Mouse (Mus musculus) G1E (cell line): Measurements from ENCODE around the gene Prl3d3. TPM values are rescaled to one million over a fixed set of nuclear protein-coding genes. Genes with fewer than 3 reads are reported as not detected.
"Not testable (repeated sequence)": the region's sequence is repeated elsewhere in the genome, so short reads cannot be mapped to it uniquely, and the experiment has no call there.

Experiments used
- ATAC-seq: 2 replicates; pipeline ENCODE4 v1.8.0; 2016; ENCODE audit warnings: mild to moderate bottlenecking; ENCODE audit not compliant: insufficient number of reproducible peaks, poor library complexity, low FRiP score, severe bottlenecking; ENCODE audit errors: extremely low read depth
- DNase-seq: peaks from one replicate; pipeline ENCODE4 v3.0.0; 2012; ENCODE audit warnings: low spot score
- H3K27me3 ChIP-seq: 2 replicates; pipeline ENCODE4 v1.6.1; 2012; ENCODE audit warnings: mild to moderate bottlenecking, low read length, inconsistent platforms; ENCODE audit not compliant: insufficient read depth
- H3K36me3 ChIP-seq: replicated peaks from 2 replicates; pipeline ENCODE3; 2012; ENCODE audit warnings: mild to moderate bottlenecking, inconsistent platforms
- H3K4me1 ChIP-seq: 2 replicates; pipeline ENCODE4 v1.6.1; 2012; ENCODE audit warnings: low read depth, low read length, inconsistent platforms, mixed read lengths; ENCODE audit not compliant: insufficient read depth
- H3K4me3 ChIP-seq: 2 replicates; pipeline ENCODE4 v1.5.1; 2012; ENCODE audit warnings: low read depth, mild to moderate bottlenecking, inconsistent platforms, low read length, moderate library complexity, mixed read lengths
- H3K9me3 ChIP-seq: replicated peaks from 2 replicates; pipeline ENCODE4 v1.6.1; 2012; ENCODE audit warnings: inconsistent platforms
- CTCF ChIP-seq: IDR thresholded peaks from 2 replicates; pipeline ENCODE4 v1.5.1; 2012; ENCODE audit warnings: low read depth, low read length, inconsistent platforms, mixed read lengths
- GATA1 ChIP-seq: IDR thresholded peaks from 2 replicates; pipeline ENCODE4 v1.6.1; 2012; ENCODE audit warnings: borderline replicate concordance, low read length, inconsistent platforms, mixed read lengths
- GATA2 ChIP-seq: IDR thresholded peaks from 2 replicates; pipeline ENCODE4 v1.6.1; 2012; ENCODE audit warnings: low read depth, low read length, inconsistent platforms, borderline replicate concordance
- POLR2AphosphoS5 ChIP-seq: IDR thresholded peaks from 2 replicates; pipeline ENCODE4 v1.6.1; 2012; ENCODE audit warnings: low read depth, low read length, inconsistent platforms; ENCODE audit not compliant: insufficient replicate concordance
- TAL1 ChIP-seq: conservative IDR thresholded peaks from 2 replicates; pipeline ENCODE4 v1.6.1; 2012; ENCODE audit warnings: low read depth, low read length, inconsistent platforms, mixed read lengths
- polyA plus RNA-seq: library from polyadenylated mRNA; stranded (reverse); fragments of >175 nt; gene quantifications from 2 replicates; pipeline ENCODE4 v1.2.3, GENCODE M21; 2012
- total RNA-seq, 2 experiments: library from RNA; stranded (forward) in 1 of 2; stranded (reverse) in 1 of 2; fragments of 200-1000 nt in 1 of 2; fragments of >200 nt in 1 of 2; fragmentation: Nextera tagmentation in 1 of 2; gene quantifications; 2 replicates each; pipeline ENCODE4 v1.2.3; 2014 to 2017

Gene Prl3d3
- total RNA-seq (2014; fragmentation: Nextera tagmentation) = not detected in 2 replicates
- not detected in 2 replicates for total RNA-seq (2017)
- not detected in 2 replicates for polyA plus RNA-seq

DNA sequence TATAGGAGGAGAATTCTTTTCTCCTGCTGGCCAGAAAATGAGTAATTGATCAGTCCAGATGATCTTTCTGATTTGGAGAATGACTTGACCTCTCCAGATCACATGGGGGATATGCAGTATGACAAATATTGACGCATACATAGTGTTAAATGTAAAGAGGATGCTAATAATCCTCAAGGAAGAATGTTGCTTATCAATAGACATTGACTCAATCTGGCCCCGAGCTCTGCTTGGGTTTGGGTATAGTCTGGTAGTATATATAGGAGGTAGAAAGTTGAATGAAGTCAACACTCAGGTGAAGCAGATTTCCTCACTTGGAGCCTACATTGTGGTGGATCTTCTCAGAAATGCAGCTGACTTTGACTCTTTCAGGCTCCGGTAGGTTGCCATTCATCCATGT, at the start of gene Prl3d3:
Gene Prl3d3, plus strand, starts transcription at position 301 of the 400 bp plus-strand sequence.
- H3K27me3 ChIP-seq, H3K36me3 ChIP-seq, H3K4me3 ChIP-seq, ATAC-seq, H3K9me3 ChIP-seq, DNase-seq, H3K4me1 ChIP-seq: not testable (repeated sequence)

DNA sequence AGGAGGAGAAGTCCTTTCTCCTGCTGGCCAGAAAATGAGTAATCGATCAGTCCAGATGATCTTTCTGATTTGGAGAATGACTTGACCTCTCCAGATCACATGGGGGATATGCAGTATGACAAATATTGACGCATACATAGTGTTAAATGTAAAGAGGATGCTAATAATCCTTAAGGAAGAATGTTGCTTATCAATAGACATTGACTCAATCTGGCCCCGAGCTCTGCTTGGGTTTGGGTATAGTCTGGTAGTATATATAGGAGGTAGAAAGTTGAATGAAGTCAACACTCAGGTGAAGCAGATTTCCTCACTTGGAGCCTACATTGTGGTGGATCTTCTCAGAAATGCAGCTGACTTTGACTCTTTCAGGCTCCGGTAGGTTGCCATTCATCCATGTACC, 35.2 kb upstream of the Prl3d3 start, which contains the start of gene Prl3d2:
Gene Prl3d2, plus strand, starts transcription at position 301 of the 400 bp plus-strand sequence.
- H3K4me1 ChIP-seq, H3K36me3 ChIP-seq, ATAC-seq, DNase-seq, H3K27me3 ChIP-seq, H3K4me3 ChIP-seq, H3K9me3 ChIP-seq: not testable (repeated sequence)

- no peaks in the 10 kb centered on the region for H3K36me3 ChIP-seq
- no peaks in the 10 kb centered on the region for H3K27me3 ChIP-seq
- no peaks in the 10 kb centered on the region for H3K9me3 ChIP-seq
- ATAC-seq = no peak
- H3K4me1 ChIP-seq = no peaks in the 10 kb centered on the region
- TF ChIP-seq GATA1 = no peak
- TF ChIP-seq POLR2AphosphoS5 = no peak
- no peak for TF ChIP-seq CTCF
- no peak for TF ChIP-seq TAL1
- TF ChIP-seq GATA2 = no peak
- DNase-seq = no peak
- H3K4me3 ChIP-seq = no peak overlapping the region
These were observed 8.3 kb upstream of the Prl3d3 start for GRCm38 (mm10) chr13:27148264-27148663.

GRCm38 (mm10) chr13:27196359-27196758, 39.8 kb downstream of the Prl3d3 start, which contains the start of gene Prl3c1:
TSS of gene Prl3c1 (plus strand) at chr13:27196659.
- Histone ChIP-seq H3K4me1 (no peaks in the 10 kb centered on the region), H3K9me3 (peaks cover 6% of the 10 kb centered on the region; the same call in 1 of the 2 replicates), H3K36me3 (no peaks in the 10 kb centered on the region), H3K4me3 (no peak within 1 kb of the TSS), H3K27me3 (no peaks in the 10 kb centered on the region)
- ATAC-seq = no peak
- no peak for DNase-seq
- no peak for TF ChIP-seq GATA2
- no peak for TF ChIP-seq TAL1
- no peak for TF ChIP-seq CTCF
- TF ChIP-seq POLR2AphosphoS5 = no peak
- no peak for TF ChIP-seq GATA1

Other genes with a start within 250 kb of the Prl3d3 start
- not detected in 2 replicates for gene Prl, start 99.2 kb upstream of the Prl3d3 start, total RNA-seq (2014; fragmentation: Nextera tagmentation)
- 0.98 TPM in 1 of 2 replicates, not detected in the other for gene Prl, start 99.2 kb upstream of the Prl3d3 start, total RNA-seq (2017)
- gene Prl, start 99.2 kb upstream of the Prl3d3 start, polyA plus RNA-seq = not detected in 2 replicates
- gene Prl3d1, start 62.6 kb upstream of the Prl3d3 start, total RNA-seq (2014; fragmentation: Nextera tagmentation) = not detected in 2 replicates
- gene Prl3d1, start 62.6 kb upstream of the Prl3d3 start, total RNA-seq (2017) = not detected in 2 replicates
- not detected in 2 replicates for gene Prl3d1, start 62.6 kb upstream of the Prl3d3 start, polyA plus RNA-seq
- gene Prl3d2, start 35.1 kb upstream of the Prl3d3 start, total RNA-seq (2014; fragmentation: Nextera tagmentation) = not detected in 2 replicates
- gene Prl3d2, start 35.1 kb upstream of the Prl3d3 start, total RNA-seq (2017) = not detected in 2 replicates
- not detected in 2 replicates for gene Prl3d2, start 35.1 kb upstream of the Prl3d3 start, polyA plus RNA-seq
- gene Prl3c1, start 39.9 kb downstream of the Prl3d3 start, total RNA-seq (2014; fragmentation: Nextera tagmentation) = not detected in 2 replicates
- gene Prl3c1, start 39.9 kb downstream of the Prl3d3 start, total RNA-seq (2017) = not detected in 2 replicates
- not detected in 2 replicates for gene Prl3c1, start 39.9 kb downstream of the Prl3d3 start, polyA plus RNA-seq
- not detected in 2 replicates for gene Prl3b1, start 85.1 kb downstream of the Prl3d3 start, total RNA-seq (2014; fragmentation: Nextera tagmentation)
- not detected in 2 replicates for gene Prl3b1, start 85.1 kb downstream of the Prl3d3 start, total RNA-seq (2017)
- gene Prl3b1, start 85.1 kb downstream of the Prl3d3 start, polyA plus RNA-seq = not detected in 2 replicates
- not detected in 2 replicates for gene Prl3a1, start 102.6 kb downstream of the Prl3d3 start, total RNA-seq (2014; fragmentation: Nextera tagmentation)
- not detected in 2 replicates for gene Prl3a1, start 102.6 kb downstream of the Prl3d3 start, total RNA-seq (2017)
- not detected in 2 replicates for gene Prl3a1, start 102.6 kb downstream of the Prl3d3 start, polyA plus RNA-seq
- not detected in 2 replicates for gene Prl6a1, start 155.8 kb downstream of the Prl3d3 start, total RNA-seq (2014; fragmentation: Nextera tagmentation)
- gene Prl6a1, start 155.8 kb downstream of the Prl3d3 start, total RNA-seq (2017) = not detected in 2 replicates
- gene Prl6a1, start 155.8 kb downstream of the Prl3d3 start, polyA plus RNA-seq = not detected in 2 replicates
- gene Prl8a2, start 188.9 kb downstream of the Prl3d3 start, total RNA-seq (2014; fragmentation: Nextera tagmentation) = not detected in 2 replicates
- not detected in 2 replicates for gene Prl8a2, start 188.9 kb downstream of the Prl3d3 start, total RNA-seq (2017)
- gene Prl8a2, start 188.9 kb downstream of the Prl3d3 start, polyA plus RNA-seq = not detected in 2 replicates
- not detected in 2 replicates for gene Prl2b1, start 234.1 kb downstream of the Prl3d3 start, total RNA-seq (2014; fragmentation: Nextera tagmentation)
- gene Prl2b1, start 234.1 kb downstream of the Prl3d3 start, total RNA-seq (2017) = not detected in 2 replicates
- not detected in 2 replicates for gene Prl2b1, start 234.1 kb downstream of the Prl3d3 start, polyA plus RNA-seq